Mouse (Mus musculus): ENCODE measurements around the gene 4921504E06Rik. TPM values are rescaled to one million over a fixed set of nuclear protein-coding genes. Genes with fewer than 3 reads are reported as not detected.

4921504E06Rik gene
- polyA plus RNA-seq, 1 experiment from 2014 or later, result 0.09 TPM

GRCm38 (mm10) chr2:19448042-19448700 is 105.5 kb downstream of the 4921504E06Rik start:
- Histone ChIP-seq H3K27me3 (ENCODE audit: control insufficient read depth, insufficient read depth, low read length) (peaks cover 98% of the 10 kb centered on the region), H3K9ac (ENCODE audit: low read length) (peak overlapping the region; percentile 5; the same call in 1 of the 2 replicates), H3K4me1 (ENCODE audit: control insufficient read depth in 2 of 2, insufficient read depth in 2 of 2, low read length in 2 of 2) (peaks cover 0 to 5% of the 10 kb centered on the region in 2 experiments; a peak in 3 of 4 replicates), H3K27ac (replicated peaks in 1 of 2; ENCODE audit: control insufficient read depth in 1 of 2, insufficient read depth in 1 of 2, low read depth in 2 of 2, low read length in 2 of 2) (no peak overlapping the region), H3K4me3 (ENCODE audit: control insufficient read depth in 1 of 2, insufficient read depth in 1 of 2, low read depth in 1 of 2, low read length in 2 of 2) (peak overlapping the region; percentile 14 to 32), H3K4me2 (ENCODE audit: low read length) (peak overlapping the region; percentile 64), H3K36me3 (ENCODE audit: control insufficient read depth, insufficient read depth, low read length) (no peaks in the 10 kb centered on the region), H3K9me3 (ENCODE audit: control insufficient read depth, low read length) (no peaks in the 10 kb centered on the region)
- peak; percentile 46; the same call in 1 of the 2 replicates for ATAC-seq (ENCODE audit: insufficient number of reproducible peaks, insufficient read depth, low FRiP score, low read depth)
- WGBS, result 2% methylated on average over 29 of the region's 31 CpGs

GRCm38 (mm10) chr2:19446746-19447145 is 107.0 kb downstream of the 4921504E06Rik start:
- H3K9me3 ChIP-seq (ENCODE audit: control insufficient read depth, low read length), result no peaks in the 10 kb centered on the region
- peaks cover 0 to 5% of the 10 kb centered on the region in 2 experiments; a peak in 3 of 4 replicates for H3K4me1 ChIP-seq (ENCODE audit: control insufficient read depth in 2 of 2, insufficient read depth in 2 of 2, low read length in 2 of 2)
- H3K27me3 ChIP-seq (ENCODE audit: control insufficient read depth, insufficient read depth, low read length), result peaks cover 98% of the 10 kb centered on the region
- ATAC-seq (ENCODE audit: insufficient number of reproducible peaks, insufficient read depth, low FRiP score, low read depth), result no peak
- H3K4me3 ChIP-seq (ENCODE audit: control insufficient read depth in 1 of 2, insufficient read depth in 1 of 2, low read depth in 1 of 2, low read length in 2 of 2), result no peak overlapping the region
- no peak overlapping the region for H3K4me2 ChIP-seq (ENCODE audit: low read length)
- H3K36me3 ChIP-seq (ENCODE audit: control insufficient read depth, insufficient read depth, low read length), result no peaks in the 10 kb centered on the region
- H3K27ac ChIP-seq (replicated peaks in 1 of 2; ENCODE audit: control insufficient read depth in 1 of 2, insufficient read depth in 1 of 2, low read depth in 2 of 2, low read length in 2 of 2), result no peak overlapping the region
- no peak overlapping the region for H3K9ac ChIP-seq (ENCODE audit: low read length)
- 7% methylated on average over 7 of the region's 7 CpGs for WGBS

- 1% methylated on average over 67 of the region's 67 CpGs for whole genome bisulfite sequencing
- no peaks in the 10 kb centered on the region for H3K36me3 ChIP-seq (ENCODE audit: control insufficient read depth, insufficient read depth, low read length)
- ATAC-seq (ENCODE audit: insufficient number of reproducible peaks, insufficient read depth, low FRiP score, low read depth), result no peak
These were observed 107.7 kb downstream of the 4921504E06Rik start for GRCm38 (mm10) chr2:19445871-19446501.

GRCm38 (mm10) chr2:19444931-19445831 is 108.5 kb downstream of the 4921504E06Rik start, which contains the start of gene Ptf1a:
TSS of gene Ptf1a (plus strand) at chr2:19445663.
- peak; percentile 43; the same call in 1 of the 2 replicates for ATAC-seq (ENCODE audit: insufficient number of reproducible peaks, insufficient read depth, low FRiP score, low read depth)
- Histone ChIP-seq H3K4me1 (ENCODE audit: control insufficient read depth in 2 of 2, insufficient read depth in 2 of 2, low read length in 2 of 2) (peaks cover 0 to 5% of the 10 kb centered on the region in 2 experiments; a peak in 3 of 4 replicates), H3K36me3 (ENCODE audit: control insufficient read depth, insufficient read depth, low read length) (no peaks in the 10 kb centered on the region), H3K4me2 (ENCODE audit: low read length) (peak within 1 kb of the TSS; percentile 60), H3K9me3 (ENCODE audit: control insufficient read depth, low read length) (no peaks in the 10 kb centered on the region), H3K9ac (ENCODE audit: low read length) (no peak within 1 kb of the TSS), H3K27ac (replicated peaks in 1 of 2; ENCODE audit: control insufficient read depth in 1 of 2, insufficient read depth in 1 of 2, low read depth in 2 of 2, low read length in 2 of 2) (no peak within 1 kb of the TSS), H3K4me3 (ENCODE audit: control insufficient read depth in 1 of 2, insufficient read depth in 1 of 2, low read depth in 1 of 2, low read length in 2 of 2) (peak within 1 kb of the TSS; percentile 4 to 32), H3K27me3 (ENCODE audit: control insufficient read depth, insufficient read depth, low read length) (peaks cover 97% of the 10 kb centered on the region)
- WGBS, result under 1% methylated on average over 50 of the region's 53 CpGs

More at GRCm38 (mm10) chr2:19445871-19446501, 107.7 kb downstream of the 4921504E06Rik start:
- Histone ChIP-seq H3K4me2 (ENCODE audit: low read length) (peak overlapping the region; percentile 60), H3K9me3 (ENCODE audit: control insufficient read depth, low read length) (no peaks in the 10 kb centered on the region), H3K4me3 (ENCODE audit: control insufficient read depth in 1 of 2, insufficient read depth in 1 of 2, low read depth in 1 of 2, low read length in 2 of 2) (peak overlapping the region; percentile 4 to 32), H3K27me3 (ENCODE audit: control insufficient read depth, insufficient read depth, low read length) (peaks cover 98% of the 10 kb centered on the region), H3K27ac (replicated peaks in 1 of 2; ENCODE audit: control insufficient read depth in 1 of 2, insufficient read depth in 1 of 2, low read depth in 2 of 2, low read length in 2 of 2) (no peak overlapping the region), H3K9ac (ENCODE audit: low read length) (no peak overlapping the region), H3K4me1 (ENCODE audit: control insufficient read depth in 2 of 2, insufficient read depth in 2 of 2, low read length in 2 of 2) (peaks cover 0 to 5% of the 10 kb centered on the region in 2 experiments; a peak in 3 of 4 replicates)

GRCm38 (mm10) chr2:19444346-19444745 is 109.4 kb downstream of the 4921504E06Rik start:
- H3K27me3 ChIP-seq (ENCODE audit: control insufficient read depth, insufficient read depth, low read length), result peaks cover 93% of the 10 kb centered on the region
- no peak for ATAC-seq (ENCODE audit: insufficient number of reproducible peaks, insufficient read depth, low FRiP score, low read depth)
- WGBS, result 4% methylated on average over 9 of the region's 9 CpGs
- H3K27ac ChIP-seq (replicated peaks in 1 of 2; ENCODE audit: control insufficient read depth in 1 of 2, insufficient read depth in 1 of 2, low read depth in 2 of 2, low read length in 2 of 2), result no peak overlapping the region
- H3K4me3 ChIP-seq (ENCODE audit: control insufficient read depth in 1 of 2, insufficient read depth in 1 of 2, low read depth in 1 of 2, low read length in 2 of 2), result no peak overlapping the region
- H3K9ac ChIP-seq (ENCODE audit: low read length), result no peak overlapping the region
- H3K9me3 ChIP-seq (ENCODE audit: control insufficient read depth, low read length), result no peaks in the 10 kb centered on the region
- H3K4me1 ChIP-seq (ENCODE audit: control insufficient read depth in 2 of 2, insufficient read depth in 2 of 2, low read length in 2 of 2), result peaks cover 0 to 5% of the 10 kb centered on the region in 2 experiments; a peak in 3 of 4 replicates
- no peaks in the 10 kb centered on the region for H3K36me3 ChIP-seq (ENCODE audit: control insufficient read depth, insufficient read depth, low read length)
- H3K4me2 ChIP-seq (ENCODE audit: low read length), result no peak overlapping the region

- H3K4me2 ChIP-seq (ENCODE audit: low read length), result peak overlapping the region; percentile 4; the same call in 1 of the 2 replicates
- no peak for ATAC-seq (ENCODE audit: insufficient number of reproducible peaks, insufficient read depth, low FRiP score, low read depth)
- H3K36me3 ChIP-seq (ENCODE audit: control insufficient read depth, insufficient read depth, low read length), result no peaks in the 10 kb centered on the region
- no peak overlapping the region for H3K9ac ChIP-seq (ENCODE audit: low read length)
- no peaks in the 10 kb centered on the region for H3K9me3 ChIP-seq (ENCODE audit: control insufficient read depth, low read length)
- peaks cover 0 to 8% of the 10 kb centered on the region in 2 experiments; a peak in 2 of 4 replicates for H3K4me1 ChIP-seq (ENCODE audit: control insufficient read depth in 2 of 2, insufficient read depth in 2 of 2, low read length in 2 of 2)
- no peak overlapping the region for H3K27ac ChIP-seq (replicated peaks in 1 of 2; ENCODE audit: control insufficient read depth in 1 of 2, insufficient read depth in 1 of 2, low read depth in 2 of 2, low read length in 2 of 2)
- 0 out of 4 replicates have a peak overlapping the region, but pooled peaks of 1 of the 2 experiments have one; percentile 5 for H3K4me3 ChIP-seq (ENCODE audit: control insufficient read depth in 1 of 2, insufficient read depth in 1 of 2, low read depth in 1 of 2, low read length in 2 of 2)
- H3K27me3 ChIP-seq (ENCODE audit: control insufficient read depth, insufficient read depth, low read length), result peaks cover 90% of the 10 kb centered on the region
- 4% methylated on average over 41 of the region's 41 CpGs for WGBS
These were observed 121.9 kb downstream of the 4921504E06Rik start for GRCm38 (mm10) chr2:19431614-19432323.
